8 mouse cellular contexts compared by ENCODE assay signal in genomic region chr19:6839615-6840474, GRCm38 (mm10). TPM values are rescaled to one million over a fixed set of nuclear protein-coding genes. Genes with fewer than 3 reads are reported as not detected.
DNase-seq lines count a peak whose midpoint lies in the region; ATAC-seq and TF ChIP-seq lines count a peak whose summit lies in the region.

No protein-coding gene starts in this region.

- TF ChIP-seq CTCF in E14TG2a.4 (conservative IDR thresholded peaks at IDR 0.05; ENCODE audit: low read length): no peak

- peak; percentile 56 for DNase-seq in A20 (ENCODE audit: low read depth, low spot score)
- peak; percentile 63 to 77 for DNase-seq in cerebellum, postnatal 25 days
- DNase-seq in left cerebral cortex, postnatal 10 days (ENCODE audit: extremely low spot score in 1 of 2, low spot score in 2 of 2): peak; percentile 40 to 71
- no peak for DNase-seq in spleen, adult 18-20 months

- intact Hi-C loops in left cerebral cortex, postnatal 10 days (cut with DNase I): no loop called here

- 3% methylated on average over 46 of the region's 46 CpGs for WGBS in heart, embryonic 15.5 days
- 2% methylated on average over 46 of the region's 46 CpGs for WGBS in stomach, embryonic 14.5 days

- peak overlapping the region; percentile 77 for H3K9ac ChIP-seq in heart, embryonic 15.5 days
- H3K9ac ChIP-seq in stomach, embryonic 14.5 days (replicated peaks; ENCODE audit: low read depth, low read length): peak overlapping the region; percentile 81

- peak; percentile 37; the same call in 1 of the 2 replicates for ATAC-seq in heart, embryonic 15.5 days (replicated peaks; ENCODE audit: insufficient number of reproducible peaks, insufficient read depth, low FRiP score, low read depth)
- ATAC-seq in megakaryocyte progenitor cell, adult 5-6 weeks (replicated peaks; ENCODE audit: poor library complexity): peak; percentile 19; the same call in 1 of the 2 replicates
- peak; percentile 50 for ATAC-seq in stomach, embryonic 14.5 days (ENCODE audit: insufficient number of reproducible peaks, insufficient read depth, low FRiP score, low read depth)

- H3K27me3 ChIP-seq in E14TG2a.4 (ENCODE audit: insufficient read depth, low read length): peaks cover 89% of the 10 kb centered on the region
- peaks cover 21% of the 10 kb centered on the region for H3K27me3 ChIP-seq in heart, embryonic 15.5 days
- no peaks in the 10 kb centered on the region for H3K27me3 ChIP-seq in stomach, embryonic 14.5 days (ENCODE audit: control insufficient read depth, insufficient read depth, low read length)

- no peaks in the 10 kb centered on the region for H3K9me3 ChIP-seq in E14TG2a.4 (ENCODE audit: low read length)
- no peaks in the 10 kb centered on the region for H3K9me3 ChIP-seq in heart, embryonic 15.5 days (replicated peaks)
- no peaks in the 10 kb centered on the region for H3K9me3 ChIP-seq in stomach, embryonic 14.5 days (ENCODE audit: control insufficient read depth, low read depth, low read length)

- H3K4me2 ChIP-seq in heart, embryonic 15.5 days: peak overlapping the region; percentile 92
- peak overlapping the region; percentile 92 for H3K4me2 ChIP-seq in stomach, embryonic 14.5 days (replicated peaks; ENCODE audit: low read depth, low read length)

- H3K4me1 ChIP-seq in E14TG2a.4 (replicated peaks; ENCODE audit: low read depth, low read length): peaks cover 28% of the 10 kb centered on the region
- peaks cover 17% of the 10 kb centered on the region for H3K4me1 ChIP-seq in heart, embryonic 15.5 days (replicated peaks)
- H3K4me1 ChIP-seq in stomach, embryonic 14.5 days (ENCODE audit: control insufficient read depth, insufficient read depth, low read length): peaks cover 11% of the 10 kb centered on the region

- H3K27ac ChIP-seq in heart, embryonic 15.5 days: no peak overlapping the region
- H3K27ac ChIP-seq in stomach, embryonic 14.5 days (ENCODE audit: low read length): no peak overlapping the region; the same call in 1 of the 2 replicates

- peak overlapping the region; percentile 79 for H3K4me3 ChIP-seq in E14TG2a.4 (replicated peaks; ENCODE audit: low read length)
- H3K4me3 ChIP-seq in heart, embryonic 15.5 days: peak overlapping the region; percentile 78
- H3K4me3 ChIP-seq in stomach, embryonic 14.5 days (ENCODE audit: low read depth, low read length): peak overlapping the region; percentile 71

- peaks cover 32% of the 10 kb centered on the region for H3K36me3 ChIP-seq in E14TG2a.4 (ENCODE audit: insufficient read depth, low read length)
- peaks cover 10% of the 10 kb centered on the region for H3K36me3 ChIP-seq in heart, embryonic 15.5 days
- peaks cover 17% of the 10 kb centered on the region for H3K36me3 ChIP-seq in stomach, embryonic 14.5 days (ENCODE audit: control insufficient read depth, insufficient read depth, low read length)

RNA-seq across cellular contexts. Expression of gene Rps6ka4, which starts 0.6 kb away (rescaled TPM):
- 15.3 and 20.4 TPM in 2 replicates for polyA plus RNA-seq in heart, embryonic 15.5 days (2015; fragmentation: Nextera tagmentation; extraction: Ambion mirVana)
- total RNA-seq in left cerebral cortex, postnatal 10 days (2021): 10 to 100 TPM; 25.7 to 31.1 TPM
- 1.0 and 4.1 TPM in 2 replicates for total RNA-seq in megakaryocyte progenitor cell, adult 5-6 weeks (2015)
- total RNA-seq in megakaryocyte progenitor cell, adult 5-6 weeks (2017): 3.8 and 4.3 TPM in 2 replicates
- polyA plus RNA-seq in stomach, embryonic 14.5 days (2014; fragmentation: Nextera tagmentation; extraction: Ambion mirVana): 24.2 and 26.1 TPM in 2 replicates

RNA-seq across cellular contexts. Expression of gene Ccdc88b, which starts 18.2 kb away (rescaled TPM):
- 0.68 and 1.3 TPM in 2 replicates for polyA plus RNA-seq in heart, embryonic 15.5 days (2015; fragmentation: Nextera tagmentation; extraction: Ambion mirVana)
- total RNA-seq in left cerebral cortex, postnatal 10 days (2021): 1 to 10 TPM; 1.3 TPM
- 6.9 and 7.6 TPM in 2 replicates for total RNA-seq in megakaryocyte progenitor cell, adult 5-6 weeks (2015)
- total RNA-seq in megakaryocyte progenitor cell, adult 5-6 weeks (2017): 48.6 and 53.0 TPM in 2 replicates
- 0.59 and 0.80 TPM in 2 replicates for polyA plus RNA-seq in stomach, embryonic 14.5 days (2014; fragmentation: Nextera tagmentation; extraction: Ambion mirVana)

Comparison
In these comparisons a context has a peak if more than half of its experiments do, and no peak if none do; other contexts are left out.
1. DNase-seq: peak in A20 (single experiment), cerebellum, postnatal 25 days (2 of 2) and left cerebral cortex, postnatal 10 days (2 of 2); none in spleen, adult 18-20 months (0 of 2).
2. RNA of gene Rps6ka4, which starts 0.6 kb away (total RNA-seq): 25.7 to 31.1 TPM in left cerebral cortex, postnatal 10 days; 1.0 to 4.3 TPM in megakaryocyte progenitor cell, adult 5-6 weeks; every median in the first group is over 4 times any median in the second.
3. Peak in every context shown above with its lines, with median percentiles within 50 percentile points of each other: H3K4me3 ChIP-seq and ATAC-seq.